Mouse (Mus musculus): ENCODE data around the gene Cactin.

DNA sequence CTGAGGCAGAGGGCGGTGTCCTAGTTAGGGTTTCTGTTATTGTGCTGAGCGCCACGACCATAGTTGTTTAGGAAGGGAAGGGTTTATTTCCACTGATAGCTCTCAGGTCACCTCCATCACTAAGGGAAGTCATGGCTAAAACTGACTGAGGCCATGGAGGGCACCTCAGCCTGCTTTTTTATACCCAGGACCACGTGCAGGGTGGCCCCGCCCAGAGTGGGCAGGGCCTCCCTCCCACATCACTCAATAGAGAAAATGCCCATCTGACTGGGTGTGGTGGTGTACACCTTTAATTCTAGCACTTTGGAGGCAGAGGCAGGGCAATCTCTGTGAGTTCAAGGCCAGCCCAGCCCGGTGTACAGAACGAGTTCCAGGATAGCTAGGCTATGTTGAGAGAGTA lies 6.7 kb upstream of the Cactin start:
- no peak for TF ChIP-seq POLR2A (IDR thresholded peaks at IDR 0.05; ENCODE audit: low read depth, low read length)
- no peak for TF ChIP-seq CTCF (IDR thresholded peaks at IDR 0.05; ENCODE audit: borderline replicate concordance, insufficient read depth, low read length)

Measured in embryonic fibroblast, embryonic 13.5 days (primary cell).